In genomic region chr11:80499550-80499952, GRCm38 (mm10) we compare ENCODE assay signal across 13 mouse cellular contexts. TPM values are rescaled to one million over a fixed set of nuclear protein-coding genes. Genes with fewer than 3 reads are reported as not detected.
DNase-seq lines count a peak whose midpoint lies in the region; ATAC-seq lines count a peak whose summit lies in the region.
"Had no signal": no experiment of that assay in that cellular context is flagged by ENCODE, and none has a peak within 500 bp of the region (broad histone marks: within the 10 kb centered on the region; RNA-seq: fewer than 3 reads in every experiment).

No protein-coding gene starts in this region.

- H3K9me3 ChIP-seq in heart, embryonic 11.5 days (replicated peaks; ENCODE audit: control insufficient read depth, low read length): no peaks in the 10 kb centered on the region
- H3K9me3 ChIP-seq in midbrain, embryonic 13.5 days: no peaks in the 10 kb centered on the region
- no peaks in the 10 kb centered on the region for H3K9me3 ChIP-seq in midbrain, embryonic 10.5 days (replicated peaks)
- no peaks in the 10 kb centered on the region for H3K9me3 ChIP-seq in forebrain, embryonic 16.5 days (ENCODE audit: control insufficient read depth, low read length)
- no peaks in the 10 kb centered on the region for H3K9me3 ChIP-seq in neural tube, embryonic 15.5 days (replicated peaks)

- intact Hi-C loops in heart, postnatal 25 days (cut with DNase I): no loop called here

- no peak for ATAC-seq in heart, embryonic 11.5 days (replicated peaks; ENCODE audit: insufficient number of reproducible peaks, low FRiP score, low TSS enrichment)
- no peak for ATAC-seq in midbrain, embryonic 13.5 days
- no peak for ATAC-seq in forebrain, embryonic 16.5 days
- ATAC-seq in neural tube, embryonic 15.5 days (ENCODE audit: low FRiP score): no peak

- no peaks in the 10 kb centered on the region for H3K36me3 ChIP-seq in heart, embryonic 11.5 days (ENCODE audit: control insufficient read depth, insufficient read depth, low read length)
- H3K36me3 ChIP-seq in midbrain, embryonic 13.5 days: no peaks in the 10 kb centered on the region
- H3K36me3 ChIP-seq in midbrain, embryonic 10.5 days: no peaks in the 10 kb centered on the region
- H3K36me3 ChIP-seq in forebrain, embryonic 16.5 days (ENCODE audit: control insufficient read depth, insufficient read depth): no peaks in the 10 kb centered on the region
- H3K36me3 ChIP-seq in neural tube, embryonic 15.5 days: no peaks in the 10 kb centered on the region

- WGBS in heart, embryonic 11.5 days (ENCODE audit: insufficient replicate concordance): 70% methylated on average over 4 of the region's 4 CpGs
- 70% methylated on average over 4 of the region's 4 CpGs for WGBS in midbrain, embryonic 13.5 days
- WGBS in midbrain, embryonic 10.5 days: 79% methylated on average over 4 of the region's 4 CpGs
- WGBS in forebrain, embryonic 16.5 days: 69% methylated on average over 4 of the region's 4 CpGs
- WGBS in neural tube, embryonic 15.5 days: 59% methylated on average over 4 of the region's 4 CpGs

- no peak overlapping the region for H3K9ac ChIP-seq in heart, embryonic 11.5 days (ENCODE audit: low read depth, low read length)
- no peak overlapping the region for H3K9ac ChIP-seq in midbrain, embryonic 13.5 days (replicated peaks)
- no peak overlapping the region for H3K9ac ChIP-seq in forebrain, embryonic 16.5 days (replicated peaks; ENCODE audit: low read depth, low read length)
- H3K9ac ChIP-seq in neural tube, embryonic 15.5 days (replicated peaks): no peak overlapping the region

- H3K27me3 ChIP-seq in heart, embryonic 11.5 days (ENCODE audit: control insufficient read depth, insufficient read depth, low read length): no peaks in the 10 kb centered on the region
- peaks cover 3% of the 10 kb centered on the region; the same call in 1 of the 2 replicates for H3K27me3 ChIP-seq in midbrain, embryonic 13.5 days
- H3K27me3 ChIP-seq in midbrain, embryonic 10.5 days (ENCODE audit: low read depth, poor library complexity, severe bottlenecking): peaks cover 6% of the 10 kb centered on the region; the same call in 1 of the 2 replicates
- H3K27me3 ChIP-seq in forebrain, embryonic 16.5 days (replicated peaks; ENCODE audit: control insufficient read depth, insufficient read depth, low read length): no peaks in the 10 kb centered on the region
- H3K27me3 ChIP-seq in neural tube, embryonic 15.5 days (replicated peaks): no peaks in the 10 kb centered on the region

- H3K4me2 ChIP-seq in heart, embryonic 11.5 days: no peak overlapping the region
- no peak overlapping the region for H3K4me2 ChIP-seq in midbrain, embryonic 13.5 days (replicated peaks)
- no peak overlapping the region for H3K4me2 ChIP-seq in forebrain, embryonic 16.5 days (ENCODE audit: low read length)
- H3K4me2 ChIP-seq in neural tube, embryonic 15.5 days: no peak overlapping the region

- H3K27ac ChIP-seq in heart, embryonic 11.5 days (ENCODE audit: low read depth, low read length): peak overlapping the region; percentile 16; the same call in 1 of the 2 replicates
- peak overlapping the region; percentile 79 for H3K27ac ChIP-seq in midbrain, embryonic 13.5 days
- H3K27ac ChIP-seq in midbrain, embryonic 10.5 days (replicated peaks): no peak overlapping the region
- H3K27ac ChIP-seq in forebrain, embryonic 16.5 days (ENCODE audit: low read length): peak overlapping the region; percentile 66; the same call in 1 of the 2 replicates
- H3K27ac ChIP-seq in neural tube, embryonic 15.5 days (replicated peaks): peak overlapping the region; percentile 78

- peaks cover 23% of the 10 kb centered on the region for H3K4me1 ChIP-seq in heart, embryonic 11.5 days (ENCODE audit: control insufficient read depth, insufficient read depth, low read length)
- H3K4me1 ChIP-seq in midbrain, embryonic 13.5 days (replicated peaks): peaks cover 52% of the 10 kb centered on the region
- peaks cover 39% of the 10 kb centered on the region for H3K4me1 ChIP-seq in midbrain, embryonic 10.5 days
- H3K4me1 ChIP-seq in forebrain, embryonic 16.5 days (replicated peaks; ENCODE audit: control insufficient read depth, insufficient read depth, low read length): peaks cover 34% of the 10 kb centered on the region
- peaks cover 43% of the 10 kb centered on the region for H3K4me1 ChIP-seq in neural tube, embryonic 15.5 days

- no peak overlapping the region for H3K4me3 ChIP-seq in heart, embryonic 11.5 days (ENCODE audit: low read depth, low read length)
- no peak overlapping the region for H3K4me3 ChIP-seq in midbrain, embryonic 13.5 days (replicated peaks)
- no peak overlapping the region for H3K4me3 ChIP-seq in midbrain, embryonic 10.5 days
- no peak overlapping the region for H3K4me3 ChIP-seq in forebrain, embryonic 16.5 days (replicated peaks; ENCODE audit: low read length)
- H3K4me3 ChIP-seq in neural tube, embryonic 15.5 days (replicated peaks): no peak overlapping the region
- H3K4me3 ChIP-seq: erythroblast, embryonic 14.5 days had no signal

- no peak for DNase-seq in heart, postnatal 25 days (ENCODE audit: low spot score)
- DNase-seq in midbrain, embryonic 10.5 days (ENCODE audit: low spot score): no peak
- DNase-seq in gastrocnemius, adult 8-10 months (ENCODE audit: low spot score in 2 of 2): no peak
- no peak for DNase-seq in right cerebral cortex, postnatal 14 days
- DNase-seq: gastrocnemius, postnatal 36 days; kidney, adult 2 months; liver; thymus, postnatal 25 days had no signal

RNA-seq across cellular contexts. Expression of gene Cdk5r1, which starts 22.7 kb away (rescaled TPM):
- polyA plus RNA-seq in heart, embryonic 11.5 days (2014; fragmentation: Nextera tagmentation; extraction: Ambion mirVana): 0.51 and 0.74 TPM in 2 replicates
- 1 to 10 TPM; 1.7 to 2.4 TPM for total RNA-seq in heart, postnatal 25 days (2021)
- 88.3 and 98.6 TPM in 2 replicates for polyA plus RNA-seq in midbrain, embryonic 13.5 days (2015; fragmentation: Nextera tagmentation; extraction: Ambion mirVana)
- polyA plus RNA-seq in midbrain, embryonic 10.5 days (2016; fragmentation: Nextera tagmentation; extraction: Ambion mirVana): 5.2 and 11.2 TPM in 2 replicates
- 109 and 113 TPM in 2 replicates for polyA plus RNA-seq in forebrain, embryonic 16.5 days (2015; fragmentation: Nextera tagmentation; extraction: Ambion mirVana)
- polyA plus RNA-seq in neural tube, embryonic 15.5 days (2015; fragmentation: Nextera tagmentation; extraction: Ambion mirVana): 69.6 and 82.7 TPM in 2 replicates
- total RNA-seq in gastrocnemius, adult 8-10 months (2022): under 1 TPM; 0.20 to 0.43 (median 0.29) TPM
